Mouse (Mus musculus) T-helper 17 cell (primary cell): Measurements from ENCODE around the gene Serinc5.

Experiments
- in situ Hi-C, 2 experiments: fragments of 300-600 bp; cut with MboI, MseI; formaldehyde crosslinking; loops; 1 replicate in 1 of 2; 2 replicates in 1 of 2; pipeline ENCODE4 v1.15.1; 2025; ENCODE audit warnings: high pct_unique_total_duplicates in 2 of 2

Serinc5 gene

DNA sequence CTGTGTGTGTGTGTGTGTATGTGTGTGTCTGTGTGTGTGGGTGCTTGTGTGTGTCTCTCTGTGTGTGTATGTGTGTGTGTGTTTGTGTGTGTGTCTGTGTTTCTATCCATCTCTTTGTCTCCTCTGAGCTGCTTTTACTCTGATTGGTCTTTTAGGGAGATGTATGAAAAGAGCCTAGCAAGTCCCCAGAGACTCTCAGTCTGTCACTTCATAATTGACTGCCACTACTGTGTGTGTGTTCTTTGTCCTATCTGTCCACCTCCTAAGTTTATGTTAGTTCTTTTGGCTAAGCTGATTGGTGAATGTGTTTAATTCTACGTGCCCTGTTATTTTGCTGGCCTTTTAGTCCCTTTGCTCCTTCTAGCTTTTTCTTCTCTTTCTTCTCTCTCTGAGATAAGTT is 124.8 kb downstream of the Serinc5 start:
- in situ Hi-C loops = no loop called here

DNA sequence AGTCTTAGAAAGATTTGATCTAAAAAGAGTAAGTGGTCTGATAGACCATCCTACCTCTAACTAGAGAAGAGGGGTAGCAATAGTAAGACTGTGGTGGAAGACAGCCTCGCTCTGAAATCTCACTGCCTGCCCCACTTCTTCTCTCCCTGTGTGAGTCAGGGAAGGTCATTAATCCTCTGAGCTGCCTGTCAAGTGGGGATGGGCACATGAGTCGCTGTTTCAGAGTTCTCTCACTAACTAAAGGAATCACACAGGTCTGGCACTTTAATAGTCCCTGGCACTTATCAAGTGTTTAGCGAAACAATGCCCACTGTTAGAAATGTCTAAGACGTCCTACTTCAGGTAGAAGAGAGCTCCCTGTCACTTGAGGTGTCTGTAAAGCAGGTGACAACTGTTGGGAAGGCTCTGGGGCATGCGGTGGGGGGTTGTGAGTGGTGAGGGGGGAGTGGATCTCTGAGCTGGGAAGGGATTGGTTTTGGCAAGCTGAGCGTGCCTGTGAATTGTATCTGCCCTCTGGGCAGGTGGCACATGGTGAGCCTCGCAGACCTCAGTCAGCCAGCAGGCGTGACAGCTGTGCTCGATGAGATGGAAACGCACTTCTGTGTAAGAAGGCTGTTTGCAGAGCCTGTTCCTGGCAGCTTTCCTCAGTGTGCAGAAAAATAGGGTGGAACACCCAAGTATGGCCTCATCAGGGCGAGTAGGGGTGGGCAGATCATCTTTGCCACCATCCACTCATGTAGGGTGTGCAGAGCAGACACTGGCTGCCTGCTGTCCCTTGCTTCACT is 125.8 kb downstream of the Serinc5 start:
- in situ Hi-C loops = no loop called here

DNA sequence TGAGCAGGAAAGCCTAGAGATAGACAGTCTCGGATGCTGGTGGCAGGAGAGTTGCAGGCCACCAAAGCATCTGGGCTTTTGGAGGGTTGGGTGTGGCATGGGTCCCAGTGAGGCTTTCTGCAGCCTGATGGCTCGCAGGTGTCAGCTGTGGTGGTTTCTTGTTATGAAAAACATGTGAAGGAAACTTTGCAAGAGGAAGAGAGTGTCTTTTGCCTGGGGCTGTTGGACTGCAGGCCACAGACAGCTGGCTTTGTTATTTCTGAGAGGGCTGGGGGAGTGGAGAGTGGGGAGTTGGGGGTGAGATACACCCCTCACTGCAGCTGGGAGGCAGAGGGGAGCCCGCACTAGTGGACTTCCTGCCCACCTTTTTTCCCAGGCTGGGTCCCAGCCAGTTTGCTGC is 127.9 kb downstream of the Serinc5 start:
- in situ Hi-C loops = no loop called here

DNA sequence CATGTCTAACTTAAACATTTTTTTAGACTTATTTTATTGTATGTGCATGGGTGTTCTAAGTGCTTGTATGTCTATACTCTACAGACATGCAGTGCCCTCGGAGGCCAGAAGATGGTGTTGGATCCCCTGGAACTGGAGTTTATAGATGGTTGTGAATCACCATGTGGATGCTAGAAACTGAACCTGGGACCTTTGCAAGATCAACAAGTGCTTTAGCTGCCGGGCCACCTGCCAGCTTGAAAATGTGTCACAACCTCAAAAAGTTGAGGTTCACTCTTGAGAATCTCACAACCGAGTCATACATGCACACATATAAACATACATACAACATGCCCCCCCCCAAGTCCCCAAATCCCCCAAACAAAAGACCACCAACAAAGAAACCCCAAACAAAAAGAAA is 129.0 kb downstream of the Serinc5 start:
- in situ Hi-C loops = loop anchor here (5.0 kb wide), 1 partner anchor 163 kb away; the partner anchor contains the start of gene Spz1 (in 2 of the 2)

DNA sequence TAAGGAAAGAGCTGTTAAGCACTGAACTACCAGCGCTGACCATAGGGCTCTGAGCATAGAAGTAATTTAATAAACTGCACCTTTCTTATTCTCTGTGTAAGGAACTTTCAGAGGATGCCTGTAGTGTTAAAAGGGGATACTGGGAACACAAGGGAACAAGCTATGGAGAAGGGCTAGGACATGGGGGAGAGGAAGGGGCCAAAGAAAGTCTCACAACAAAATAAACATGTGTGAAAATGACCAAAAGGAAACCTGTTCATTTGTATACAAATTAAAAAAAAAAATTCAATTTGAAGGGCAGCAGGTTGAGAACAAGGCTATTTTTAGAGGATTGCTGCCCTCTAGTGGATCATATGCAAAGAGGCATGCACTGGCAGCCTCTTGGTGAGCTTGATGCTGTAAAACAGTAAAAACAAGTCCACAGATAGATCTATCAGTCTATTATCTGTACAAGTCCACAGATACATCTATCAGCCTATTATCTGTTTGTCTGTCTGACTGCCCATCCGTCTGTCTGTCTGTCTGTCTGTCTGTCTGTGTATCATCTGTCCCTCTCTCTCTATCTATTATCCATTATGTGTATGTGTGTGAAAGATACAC is 129.9 kb downstream of the Serinc5 start:
- in situ Hi-C loops = loop anchor here (5.0 kb wide), 1 partner anchor 163 kb away; the partner anchor contains the start of gene Spz1 (in 2 of the 2)

DNA sequence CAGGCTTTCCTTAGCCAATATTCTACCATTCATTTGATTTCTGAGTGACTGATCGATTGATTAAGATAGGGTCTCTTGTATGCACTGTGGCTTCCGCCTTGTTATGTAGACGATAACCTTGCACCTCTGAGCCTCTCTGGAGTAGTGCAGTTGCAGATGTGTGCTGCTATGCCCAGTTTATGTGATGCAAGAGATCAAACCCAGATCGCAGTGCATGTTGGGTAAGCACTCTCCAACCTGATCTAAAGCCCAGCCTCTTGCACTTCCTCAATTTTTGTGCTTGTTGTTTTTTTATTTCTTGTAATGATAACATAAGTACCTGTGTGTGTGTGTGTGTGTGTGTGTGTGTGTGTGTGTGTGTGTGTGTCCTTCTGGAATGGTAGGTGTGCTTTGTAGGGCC is 132.0 kb downstream of the Serinc5 start:
- in situ Hi-C loops = loop anchor here (5.0 kb wide), 1 partner anchor 166 kb away; the partner anchor contains the start of gene Spz1 (in 2 of the 2)

DNA sequence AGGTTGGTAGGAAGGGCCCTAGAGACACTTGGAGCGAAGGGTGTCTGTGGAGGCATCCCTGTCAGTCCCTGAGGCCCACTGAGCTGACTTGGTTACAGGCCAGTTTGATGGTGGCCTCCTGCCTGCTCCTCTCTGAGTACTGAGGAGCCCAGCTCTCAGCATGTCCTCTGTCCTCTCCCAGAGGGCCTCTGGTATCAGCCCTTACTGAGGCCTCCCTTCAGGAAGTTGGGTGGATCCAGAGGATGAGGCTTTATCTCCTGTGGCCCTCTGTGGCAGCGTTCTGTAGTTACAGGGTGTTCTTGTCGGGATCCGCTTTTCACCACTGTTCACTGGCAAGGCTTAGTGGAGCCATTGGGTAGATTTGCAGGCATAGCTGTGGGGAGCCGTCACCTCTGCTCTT is 132.4 kb downstream of the Serinc5 start:
- in situ Hi-C loops = loop anchor here (5.0 kb wide), 1 partner anchor 166 kb away; the partner anchor contains the start of gene Spz1 (in 2 of the 2)

DNA sequence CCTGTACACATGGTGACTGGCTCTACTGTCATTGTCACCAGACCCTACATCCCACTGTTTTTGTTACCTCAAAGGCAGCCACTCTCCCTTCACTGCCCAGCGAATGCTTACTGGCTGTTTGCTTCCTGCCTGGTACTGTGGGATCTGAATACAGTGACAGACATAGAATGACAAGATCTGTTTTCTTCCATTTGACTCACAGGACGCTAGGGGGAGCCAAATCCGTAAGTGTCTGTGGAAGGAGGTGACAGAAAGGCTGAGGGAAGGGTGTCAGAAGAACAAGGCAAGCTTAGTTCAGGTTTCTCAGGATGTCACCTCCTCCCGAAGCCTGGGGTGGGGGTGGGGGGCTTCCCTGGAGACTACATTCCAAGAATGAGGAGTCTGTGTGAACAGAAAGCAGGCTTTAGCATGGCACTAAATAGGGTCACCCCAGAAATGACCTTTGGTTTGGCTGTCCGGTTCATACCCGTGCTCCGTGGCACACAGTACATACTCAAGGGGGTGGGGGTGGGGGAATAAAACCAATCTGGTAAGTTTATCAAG is 140.2 kb downstream of the Serinc5 start:
- in situ Hi-C loops = loop anchor here (10.0 to 25.0 kb wide), 2 partner anchors 511 to 864 kb away; no protein-coding TSS in a partner anchor

DNA sequence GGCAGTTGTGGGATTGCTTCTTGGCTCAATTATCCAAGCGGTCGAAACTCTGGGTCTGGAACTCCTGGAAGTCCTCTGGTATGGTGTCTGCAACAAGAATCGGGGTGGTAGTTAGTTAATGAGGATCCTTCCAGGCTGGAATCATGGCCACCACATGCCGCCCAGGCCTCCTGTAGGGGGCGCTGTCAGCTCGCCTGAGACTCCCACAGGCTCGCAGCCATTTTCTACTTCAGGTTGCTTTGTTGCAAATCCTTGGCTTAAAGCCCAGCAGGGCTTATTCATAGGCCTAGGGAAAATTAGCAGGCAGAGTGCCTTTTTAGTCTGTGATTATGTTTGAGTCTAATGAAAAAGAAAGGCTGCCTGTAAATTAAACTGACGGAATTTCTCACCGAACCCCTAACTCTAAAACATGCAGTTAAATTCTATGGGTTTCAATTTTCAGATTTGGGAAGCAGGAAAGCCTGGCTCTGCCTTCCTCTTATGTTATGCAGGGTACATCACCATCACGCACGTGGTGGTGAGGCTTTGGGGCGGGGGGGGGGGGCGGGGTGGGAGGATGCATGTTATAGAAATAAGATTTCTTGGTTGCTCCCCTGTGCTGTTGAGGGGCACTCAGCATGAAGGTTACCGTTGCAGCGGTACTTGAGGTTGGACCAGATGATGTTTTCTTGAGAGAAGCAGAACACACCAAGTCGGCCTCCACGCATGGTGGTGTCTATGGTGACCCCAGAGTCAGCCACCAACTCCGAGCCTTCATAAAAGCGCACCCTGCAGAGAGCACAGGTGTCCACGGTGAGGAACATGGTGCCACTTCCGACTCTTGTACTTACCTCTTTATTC is 141.1 kb downstream of the Serinc5 start:
- in situ Hi-C loops = loop anchor here (10.0 to 25.0 kb wide), 2 partner anchors 510 to 863 kb away; no protein-coding TSS in a partner anchor

DNA sequence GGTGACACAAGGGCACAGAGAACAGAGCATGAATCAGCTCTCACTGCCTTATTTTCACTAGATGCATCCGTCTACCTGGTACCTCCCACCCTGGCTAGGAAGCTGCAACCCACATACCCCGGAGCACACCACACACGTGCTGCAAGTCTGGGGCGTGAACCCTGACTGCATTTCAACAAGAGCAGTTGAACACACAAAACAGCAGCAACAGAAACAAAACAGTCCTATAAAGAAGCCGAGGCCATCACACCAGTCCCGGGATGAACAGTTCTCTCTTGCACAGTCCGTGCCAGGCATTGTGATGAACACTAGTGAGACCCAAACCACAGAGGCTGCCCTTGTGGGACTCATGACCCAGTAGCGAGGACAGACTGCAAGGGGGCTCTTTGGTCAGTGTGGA is 142.8 kb downstream of the Serinc5 start:
- in situ Hi-C loops = loop anchor here (10.0 to 25.0 kb wide), 2 partner anchors 509 to 861 kb away; no protein-coding TSS in a partner anchor

DNA sequence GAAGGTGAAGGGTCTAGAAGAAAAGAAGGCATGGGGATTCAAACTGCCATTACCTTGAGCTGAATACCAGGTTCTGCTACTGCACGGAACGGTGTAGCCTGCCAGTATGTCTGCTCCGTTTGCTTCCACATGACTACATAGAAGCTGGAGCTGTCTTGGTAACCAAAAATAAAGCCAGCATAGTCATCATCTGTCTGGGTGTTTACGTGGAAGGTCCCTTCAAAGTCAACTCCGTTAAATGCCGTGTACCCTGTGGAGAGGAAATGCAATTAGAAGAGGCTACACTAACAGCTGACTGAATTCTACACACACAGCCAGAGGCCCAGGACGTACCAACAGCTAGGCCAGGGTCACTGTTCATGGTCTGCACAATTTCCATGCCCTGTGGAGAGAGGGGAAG is 144.1 kb downstream of the Serinc5 start:
- in situ Hi-C loops = loop anchor here (10.0 to 25.0 kb wide), 2 partner anchors 507 to 860 kb away; no protein-coding TSS in a partner anchor

DNA sequence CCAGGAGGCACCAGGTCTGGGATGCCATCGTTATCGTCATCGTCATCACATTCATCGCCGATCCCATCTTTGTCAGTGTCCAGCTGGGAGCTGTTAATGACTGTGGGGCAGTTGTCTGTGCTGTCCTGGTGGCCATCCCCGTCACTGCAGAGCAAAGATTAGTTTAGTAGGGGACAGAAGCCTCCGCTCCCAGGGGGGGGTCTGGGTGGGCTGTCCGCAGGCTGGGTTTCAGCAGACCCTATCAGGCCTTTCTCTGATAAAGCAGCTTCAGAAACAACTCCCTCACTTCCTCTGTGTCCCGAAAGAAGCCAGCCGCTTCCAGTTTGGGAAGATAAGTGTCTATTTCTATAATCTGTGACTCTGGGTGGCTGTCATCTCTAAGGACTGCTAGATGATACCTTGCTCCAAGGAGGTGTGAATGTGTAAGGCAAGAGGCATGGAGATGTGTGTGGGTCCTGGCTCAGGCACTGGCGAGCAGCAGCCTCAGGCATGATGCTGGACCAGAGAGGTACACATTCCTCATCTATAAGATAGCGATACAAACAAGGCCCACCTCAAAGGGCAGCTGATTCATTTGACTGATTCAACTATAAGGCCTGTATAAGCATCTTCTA is 147.2 kb downstream of the Serinc5 start:
- in situ Hi-C loops = loop anchor here (10.0 to 25.0 kb wide), 2 partner anchors 504 to 857 kb away; no protein-coding TSS in a partner anchor

DNA sequence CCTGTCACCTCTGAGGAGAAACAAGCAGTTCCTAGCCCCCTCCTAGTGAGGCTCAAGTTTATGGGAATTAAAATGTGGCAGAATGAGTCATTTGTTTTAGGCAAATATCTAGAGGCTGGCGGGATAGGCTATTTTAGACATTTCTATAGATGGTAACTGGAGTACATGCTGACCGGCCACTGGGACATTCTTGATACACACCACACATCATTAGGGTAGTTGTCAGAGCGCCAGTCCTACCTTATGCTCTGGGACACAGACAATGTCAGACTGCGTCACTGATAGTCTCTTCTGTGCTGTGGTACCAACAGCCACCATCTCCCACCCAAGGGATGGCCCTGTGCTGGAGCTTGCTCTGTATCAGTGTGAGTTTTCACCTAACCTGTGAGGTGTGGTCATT is 148.2 kb downstream of the Serinc5 start:
- in situ Hi-C loops = loop anchor here (10.0 to 25.0 kb wide), 2 partner anchors 503 to 856 kb away; no protein-coding TSS in a partner anchor

DNA sequence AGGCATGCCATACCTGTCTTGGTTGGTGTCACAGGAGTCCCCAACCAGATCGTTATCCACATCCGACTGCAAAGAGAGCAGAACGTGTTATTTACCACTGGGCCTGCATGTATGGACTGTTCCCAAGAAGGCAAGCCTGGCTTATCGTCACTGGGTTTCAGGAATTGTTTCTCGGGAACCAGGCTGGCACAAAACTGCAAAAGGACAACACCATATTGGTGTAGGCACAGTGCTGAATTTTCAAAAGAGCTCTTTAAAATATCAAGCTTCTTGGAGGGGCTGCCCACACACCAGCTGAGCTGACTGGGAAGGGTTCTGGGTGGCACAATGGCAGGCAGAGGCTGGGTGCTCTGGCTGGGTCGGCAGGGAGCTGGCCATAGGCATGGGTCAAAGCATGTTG is 149.6 kb downstream of the Serinc5 start:
- in situ Hi-C loops = loop anchor here in 1 of 2 experiments (25.0 kb wide), 1 partner anchor 502 kb away; no protein-coding TSS in a partner anchor
